Mouse (Mus musculus): ENCODE measurements at regions not wholly inside any gene's neighbourhood (a gene's known extent, or its start where the extent isn't known, plus 50 kb on each side); places are given as distances from the start of the nearest gene placed in this dataset.

- no peak overlapping the region for H3K4me3 ChIP-seq (replicated peaks; ENCODE audit: low read length)
- 0 out of 2 replicates have a peak, but pooled peaks cover 2% of the 10 kb centered on the region for H3K27me3 ChIP-seq (ENCODE audit: control insufficient read depth, insufficient read depth, low read length)
- no peak for ATAC-seq (ENCODE audit: low FRiP score, low read depth)
- TF ChIP-seq POLR2A (IDR thresholded peaks at IDR 0.05; ENCODE audit: borderline replicate concordance, extremely low read depth, insufficient read depth, insufficient read length) = no peak
- H3K9me3 ChIP-seq (ENCODE audit: control insufficient read depth, low read length) = no peaks in the 10 kb centered on the region
- no peak for DNase-seq (ENCODE audit: low spot score)
- H3K27ac ChIP-seq (replicated peaks; ENCODE audit: low read depth, low read length) = no peak overlapping the region
- H3K4me1 ChIP-seq (ENCODE audit: control insufficient read depth, insufficient read depth, low read length) = no peaks in the 10 kb centered on the region
- H3K9ac ChIP-seq (ENCODE audit: low read depth, low read length, severe bottlenecking) = no peak overlapping the region
- H3K4me2 ChIP-seq (replicated peaks; ENCODE audit: low read depth, low read length, severe bottlenecking) = no peak overlapping the region
- 89% methylated on average over 6 of the region's 6 CpGs for WGBS
- H3K36me3 ChIP-seq (ENCODE audit: control insufficient read depth, insufficient read depth, low read length) = no peaks in the 10 kb centered on the region
Observed at GRCm38 (mm10) chr8:89279142-89279541, 235.2 kb upstream of the Sall1 start.

GRCm38 (mm10) chr8:89273276-89273675 lies 229.3 kb upstream of the Sall1 start:
- no peak for DNase-seq (ENCODE audit: low spot score)
- Histone ChIP-seq H3K36me3 (ENCODE audit: control insufficient read depth, insufficient read depth, low read length) (no peaks in the 10 kb centered on the region), H3K9me3 (ENCODE audit: control insufficient read depth, low read length) (no peaks in the 10 kb centered on the region), H3K4me3 (replicated peaks; ENCODE audit: low read length) (no peak overlapping the region), H3K27ac (replicated peaks; ENCODE audit: low read depth, low read length) (no peak overlapping the region), H3K4me1 (ENCODE audit: control insufficient read depth, insufficient read depth, low read length) (0 out of 2 replicates have a peak, but pooled peaks cover 7% of the 10 kb centered on the region), H3K9ac (ENCODE audit: low read depth, low read length, severe bottlenecking) (no peak overlapping the region), H3K4me2 (replicated peaks; ENCODE audit: low read depth, low read length, severe bottlenecking) (no peak overlapping the region), H3K27me3 (ENCODE audit: control insufficient read depth, insufficient read depth, low read length) (peaks cover 15% of the 10 kb centered on the region; the same call in 1 of the 2 replicates)
- ATAC-seq (ENCODE audit: low FRiP score, low read depth) = no peak
- 47% methylated on average over 4 of the region's 4 CpGs for WGBS
- no peak for TF ChIP-seq POLR2A (IDR thresholded peaks at IDR 0.05; ENCODE audit: borderline replicate concordance, extremely low read depth, insufficient read depth, insufficient read length)

- Histone ChIP-seq H3K9me3 (ENCODE audit: control insufficient read depth, low read length) (no peaks in the 10 kb centered on the region), H3K36me3 (ENCODE audit: control insufficient read depth, insufficient read depth, low read length) (no peaks in the 10 kb centered on the region), H3K9ac (ENCODE audit: low read depth, low read length, severe bottlenecking) (peak overlapping the region; percentile 51), H3K27me3 (ENCODE audit: control insufficient read depth, insufficient read depth, low read length) (peaks cover 15% of the 10 kb centered on the region; the same call in 1 of the 2 replicates), H3K4me2 (replicated peaks; ENCODE audit: low read depth, low read length, severe bottlenecking) (peak overlapping the region; percentile 71), H3K4me3 (replicated peaks; ENCODE audit: low read length) (peak overlapping the region; percentile 33), H3K4me1 (ENCODE audit: control insufficient read depth, insufficient read depth, low read length) (0 out of 2 replicates have a peak, but pooled peaks cover 7% of the 10 kb centered on the region), H3K27ac (replicated peaks; ENCODE audit: low read depth, low read length) (no peak overlapping the region)
- ATAC-seq (ENCODE audit: low FRiP score, low read depth) = no peak
- DNase-seq (ENCODE audit: low spot score) = peak; percentile 28
- no peak for TF ChIP-seq POLR2A (IDR thresholded peaks at IDR 0.05; ENCODE audit: borderline replicate concordance, extremely low read depth, insufficient read depth, insufficient read length)
- WGBS = 2% methylated on average over 28 of the region's 28 CpGs
Observed at GRCm38 (mm10) chr8:89272381-89272815, 228.4 kb upstream of the Sall1 start.

GRCm38 (mm10) chr8:89271381-89272355 lies 227.7 kb upstream of the Sall1 start:
- peak overlapping the region; percentile 71 for H3K4me2 ChIP-seq (replicated peaks; ENCODE audit: low read depth, low read length, severe bottlenecking)
- DNase-seq (ENCODE audit: low spot score) (no peak), ATAC-seq (ENCODE audit: low FRiP score, low read depth) (no peak)
- TF ChIP-seq POLR2A (IDR thresholded peaks at IDR 0.05; ENCODE audit: borderline replicate concordance, extremely low read depth, insufficient read depth, insufficient read length) = no peak
- peak overlapping the region; percentile 51; the same call in 1 of the 2 replicates for H3K9ac ChIP-seq (ENCODE audit: low read depth, low read length, severe bottlenecking)
- 15% methylated on average over 22 of the region's 22 CpGs for WGBS
- H3K36me3 ChIP-seq (ENCODE audit: control insufficient read depth, insufficient read depth, low read length) = no peaks in the 10 kb centered on the region
- peaks cover 15% of the 10 kb centered on the region; the same call in 1 of the 2 replicates for H3K27me3 ChIP-seq (ENCODE audit: control insufficient read depth, insufficient read depth, low read length)
- H3K27ac ChIP-seq (replicated peaks; ENCODE audit: low read depth, low read length) = no peak overlapping the region
- peak overlapping the region; percentile 33 for H3K4me3 ChIP-seq (replicated peaks; ENCODE audit: low read length)
- H3K9me3 ChIP-seq (ENCODE audit: control insufficient read depth, low read length) = no peaks in the 10 kb centered on the region
- H3K4me1 ChIP-seq (ENCODE audit: control insufficient read depth, insufficient read depth, low read length) = 0 out of 2 replicates have a peak, but pooled peaks cover 7% of the 10 kb centered on the region

GRCm38 (mm10) chr8:89270001-89270400 lies 226.0 kb upstream of the Sall1 start:
- WGBS = 22% methylated on average over 1 of the region's 1 CpGs
- TF ChIP-seq POLR2A (IDR thresholded peaks at IDR 0.05; ENCODE audit: borderline replicate concordance, extremely low read depth, insufficient read depth, insufficient read length) = no peak

More at GRCm38 (mm10) chr8:89270001-89270400, 226.0 kb upstream of the Sall1 start:
- H3K4me1 ChIP-seq (ENCODE audit: control insufficient read depth, insufficient read depth, low read length) = 0 out of 2 replicates have a peak, but pooled peaks cover 7% of the 10 kb centered on the region
- H3K4me2 ChIP-seq (replicated peaks; ENCODE audit: low read depth, low read length, severe bottlenecking) = no peak overlapping the region
- ATAC-seq (ENCODE audit: low FRiP score, low read depth) = no peak
- peaks cover 15% of the 10 kb centered on the region; the same call in 1 of the 2 replicates for H3K27me3 ChIP-seq (ENCODE audit: control insufficient read depth, insufficient read depth, low read length)
- H3K36me3 ChIP-seq (ENCODE audit: control insufficient read depth, insufficient read depth, low read length) = no peaks in the 10 kb centered on the region
- no peak overlapping the region for H3K27ac ChIP-seq (replicated peaks; ENCODE audit: low read depth, low read length)
- no peak overlapping the region for H3K4me3 ChIP-seq (replicated peaks; ENCODE audit: low read length)
- peaks cover 6% of the 10 kb centered on the region; the same call in 1 of the 2 replicates for H3K9me3 ChIP-seq (ENCODE audit: control insufficient read depth, low read length)
- DNase-seq (ENCODE audit: low spot score) = no peak
- no peak overlapping the region for H3K9ac ChIP-seq (ENCODE audit: low read depth, low read length, severe bottlenecking)
